Mouse (Mus musculus) midbrain, embryonic 11.5 days (tissue): ENCODE measurements at regions not wholly inside any gene's neighbourhood (a gene's known extent, or its start where the extent isn't known, plus 50 kb on each side); places are given as distances from the start of the nearest gene placed in this dataset.

Source experiments
- ATAC-seq: fragments of 200-750 bp; cut with Nextera tagmentation; 2 replicates; pipeline ENCODE4 v1.8.0; 2017; ENCODE audit warnings: moderate TSS enrichment, moderate library complexity; ENCODE audit not compliant: low FRiP score
- DNase-seq: peaks from one replicate; pipeline ENCODE4 v3.0.0; 2015; ENCODE audit warnings: low spot score; ENCODE audit errors: missing footprints
- H3K27ac ChIP-seq: fragments of 300-500 bp; sonication (generic); 2 replicates; pipeline ENCODE4 v1.5.1; 2014; ENCODE audit warnings: low read depth, low read length
- H3K27me3 ChIP-seq: fragments of 300-500 bp; sonication (generic); 2 replicates; pipeline ENCODE4 v1.6.1; 2014; ENCODE audit warnings: mild to moderate bottlenecking, low read length, moderate library complexity, mixed read lengths; ENCODE audit not compliant: control insufficient read depth, insufficient read depth
- H3K36me3 ChIP-seq: fragments of 300-500 bp; sonication (generic); 2 replicates; pipeline ENCODE4 v1.6.1; 2014; ENCODE audit warnings: mild to moderate bottlenecking, low read length, moderate library complexity, mixed read lengths; ENCODE audit not compliant: control insufficient read depth, insufficient read depth
- H3K4me1 ChIP-seq: fragments of 300-500 bp; sonication (generic); 2 replicates; pipeline ENCODE4 v1.6.1; 2014; ENCODE audit warnings: low read length; ENCODE audit not compliant: control insufficient read depth, insufficient read depth
- H3K4me2 ChIP-seq: fragments of 300-500 bp; sonication (generic); 2 replicates; pipeline ENCODE4 v1.6.1; 2014; ENCODE audit warnings: mild to moderate bottlenecking, moderate library complexity
- H3K4me3 ChIP-seq: fragments of 300-500 bp; sonication (generic); 2 replicates; pipeline ENCODE4 v1.5.1; 2014; ENCODE audit warnings: low read depth, low read length
- H3K9ac ChIP-seq: fragments of 300-500 bp; sonication (generic); 2 replicates; pipeline ENCODE4 v1.6.1; 2014; ENCODE audit warnings: low read length
- H3K9me3 ChIP-seq: fragments of 300-500 bp; sonication (generic); 2 replicates; pipeline ENCODE4 v1.6.1; 2016; ENCODE audit warnings: low read length; ENCODE audit not compliant: control insufficient read depth
- WGBS: fragments of 180-500 bp; shearing (Covaris S2); extraction: QIAGEN DNeasy Blood & Tissue Kit; methylation state at CpG from one replicate; pipeline ENCODE4 v1.1.7; 2014; 5-methylcytosine and 5-hydroxymethylcytosine counted together

DNA sequence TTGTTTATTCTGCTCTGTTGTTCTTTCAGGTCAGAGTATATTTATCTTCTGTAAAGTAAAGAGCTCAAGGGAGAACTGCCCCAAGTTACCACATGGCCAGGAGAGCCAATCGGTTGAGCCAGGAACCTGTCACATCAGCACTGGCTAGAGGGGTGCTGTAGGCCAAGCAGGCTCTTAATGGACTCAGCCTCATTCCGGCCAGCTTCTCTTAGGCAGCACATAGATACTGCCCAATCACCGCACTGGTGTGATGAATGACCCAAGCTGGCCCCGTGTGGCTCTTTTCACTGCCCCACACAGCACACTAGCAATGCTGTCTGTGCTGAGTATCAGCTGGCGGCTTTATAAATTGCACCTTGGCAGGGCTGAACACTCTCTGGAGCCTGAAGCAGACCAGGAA, 295.8 kb upstream of the Camk1g start:
- H3K4me3 ChIP-seq, result no peak overlapping the region
- no peaks in the 10 kb centered on the region; the same call in 1 of the 2 replicates for H3K9me3 ChIP-seq
- no peaks in the 10 kb centered on the region for H3K27me3 ChIP-seq
- H3K4me2 ChIP-seq, result no peak overlapping the region
- no peaks in the 10 kb centered on the region for H3K36me3 ChIP-seq
- peak; percentile 45; the same call in 1 of the 2 replicates for ATAC-seq
- peaks cover 13% of the 10 kb centered on the region for H3K4me1 ChIP-seq
- WGBS, result 53% methylated on average over 5 of the region's 5 CpGs
- no peak overlapping the region for H3K9ac ChIP-seq
- no peak overlapping the region for H3K27ac ChIP-seq
- no peak for DNase-seq

DNA sequence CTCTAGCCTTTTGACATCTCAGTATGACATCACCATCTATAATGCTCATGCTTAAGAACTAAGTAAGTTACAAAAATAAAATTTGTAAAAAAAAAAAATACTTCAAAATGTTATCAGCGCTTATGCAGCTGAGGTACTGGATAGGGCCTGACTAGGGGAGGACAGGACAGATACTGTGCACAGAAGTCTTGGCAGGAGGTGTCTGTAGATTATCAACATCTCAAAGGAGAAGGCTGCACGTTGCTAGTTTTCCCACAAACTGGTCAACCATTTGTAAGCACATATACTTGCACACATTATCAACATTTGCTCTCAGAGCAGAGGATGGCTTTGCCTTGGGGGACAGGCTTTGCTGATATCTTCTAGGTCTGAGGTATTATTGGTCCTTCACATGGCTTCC, 294.5 kb upstream of the Camk1g start:
- H3K36me3 ChIP-seq, result no peaks in the 10 kb centered on the region
- no peaks in the 10 kb centered on the region for H3K27me3 ChIP-seq
- WGBS, result 91% methylated on average over 2 of the region's 2 CpGs
- H3K4me3 ChIP-seq, result no peak overlapping the region
- no peak for ATAC-seq
- no peak for DNase-seq
- no peak overlapping the region for H3K4me2 ChIP-seq
- H3K9me3 ChIP-seq, result no peaks in the 10 kb centered on the region; the same call in 1 of the 2 replicates
- peaks cover 13% of the 10 kb centered on the region for H3K4me1 ChIP-seq
- H3K9ac ChIP-seq, result no peak overlapping the region
- H3K27ac ChIP-seq, result no peak overlapping the region

DNA sequence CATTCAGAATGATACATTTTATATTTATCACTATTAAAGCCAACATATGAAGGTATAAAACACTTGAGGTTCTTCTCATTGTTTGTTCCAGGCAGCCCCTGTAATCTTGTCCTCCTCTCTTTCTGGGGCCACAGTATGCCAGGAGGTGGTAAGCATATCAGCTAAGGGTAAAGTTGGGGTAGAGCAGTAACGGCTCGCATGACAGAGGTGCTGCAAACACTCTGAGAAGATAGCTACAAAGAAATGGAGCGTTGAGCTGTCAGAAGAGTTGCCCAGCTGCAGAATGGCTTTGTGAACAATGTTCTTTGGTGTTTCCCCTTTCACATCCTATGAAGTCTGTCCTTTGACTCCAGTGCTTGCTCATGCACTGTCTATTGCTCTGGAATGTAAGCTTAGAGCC, 293.5 kb upstream of the Camk1g start:
- H3K9me3 ChIP-seq, result no peaks in the 10 kb centered on the region
- H3K4me3 ChIP-seq, result no peak overlapping the region
- WGBS, result 90% methylated on average over 3 of the region's 3 CpGs
- H3K27ac ChIP-seq, result no peak overlapping the region
- ATAC-seq (no peak), DNase-seq (no peak)
- no peaks in the 10 kb centered on the region for H3K27me3 ChIP-seq
- no peak overlapping the region for H3K4me2 ChIP-seq
- no peaks in the 10 kb centered on the region for H3K36me3 ChIP-seq
- no peak overlapping the region for H3K9ac ChIP-seq
- H3K4me1 ChIP-seq, result peaks cover 13% of the 10 kb centered on the region

DNA sequence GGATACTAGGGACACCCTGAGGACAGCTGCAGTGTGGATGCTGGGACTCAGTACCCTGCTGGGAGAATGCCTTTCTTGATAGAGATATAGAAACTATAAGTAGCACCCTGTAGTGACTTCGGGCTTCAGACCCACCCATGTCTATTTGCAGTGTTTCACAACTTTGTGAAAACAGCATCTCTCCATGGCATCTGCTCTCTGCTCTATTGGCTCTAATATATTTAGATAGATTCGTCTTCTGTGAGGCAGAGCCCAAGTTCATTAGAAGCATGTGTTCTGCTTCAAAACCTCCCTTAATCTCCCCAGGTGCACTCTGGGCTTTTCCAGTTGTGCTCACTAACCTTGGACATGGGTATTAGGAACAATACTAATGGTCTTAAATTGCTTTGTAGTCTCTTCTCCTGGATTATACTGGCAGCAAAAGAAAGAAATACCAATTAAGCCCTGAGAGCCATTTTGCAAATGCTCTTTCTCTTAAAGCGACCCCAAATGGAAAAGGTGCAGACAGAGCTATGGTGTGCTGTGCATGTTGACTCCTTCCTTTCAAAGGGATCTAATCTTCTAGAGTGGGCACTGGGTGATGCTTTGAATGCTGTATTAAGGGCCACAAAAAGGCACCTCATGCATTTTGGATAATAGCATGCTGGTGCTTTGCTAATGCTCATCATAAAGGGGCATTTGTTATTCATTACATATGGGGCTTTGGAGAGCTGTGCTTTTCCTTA, 292.2 kb upstream of the Camk1g start:
- no peak overlapping the region for H3K4me3 ChIP-seq
- no peak overlapping the region for H3K9ac ChIP-seq
- no peak overlapping the region for H3K4me2 ChIP-seq
- peaks cover 13% of the 10 kb centered on the region for H3K4me1 ChIP-seq
- H3K9me3 ChIP-seq, result no peaks in the 10 kb centered on the region
- peak; percentile 51; the same call in 1 of the 2 replicates for ATAC-seq
- H3K27ac ChIP-seq, result no peak overlapping the region; the same call in 1 of the 2 replicates
- no peaks in the 10 kb centered on the region for H3K27me3 ChIP-seq
- H3K36me3 ChIP-seq, result no peaks in the 10 kb centered on the region
- 43% methylated on average over 3 of the region's 3 CpGs for WGBS
- DNase-seq, result peak; percentile 79

DNA sequence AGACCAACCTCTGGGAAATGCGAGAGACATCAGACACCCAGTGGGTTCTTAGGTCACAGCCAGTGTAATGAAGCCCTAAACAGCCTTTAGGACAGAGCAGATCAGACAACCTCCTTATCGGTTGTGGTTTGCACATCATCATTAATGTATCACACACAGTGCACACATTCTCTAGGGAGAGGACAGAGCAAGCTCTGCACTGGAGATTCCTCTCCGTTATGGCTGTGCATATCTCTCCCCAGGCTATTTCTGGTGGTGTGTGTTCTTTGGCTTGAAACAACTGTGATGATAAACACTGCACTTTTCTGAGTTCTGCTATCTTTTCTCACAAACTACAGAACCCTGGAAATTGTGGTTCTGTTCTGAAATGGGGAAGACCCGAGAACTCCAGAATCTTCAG, 291.3 kb upstream of the Camk1g start:
- ATAC-seq, result no peak
- Histone ChIP-seq H3K4me1 (peaks cover 13% of the 10 kb centered on the region), H3K4me2 (no peak overlapping the region), H3K9me3 (no peaks in the 10 kb centered on the region), H3K27ac (no peak overlapping the region), H3K36me3 (no peaks in the 10 kb centered on the region), H3K4me3 (no peak overlapping the region), H3K9ac (no peak overlapping the region), H3K27me3 (no peaks in the 10 kb centered on the region)
- WGBS, result 87% methylated on average over 4 of the region's 4 CpGs
- DNase-seq, result peak; percentile 33

DNA sequence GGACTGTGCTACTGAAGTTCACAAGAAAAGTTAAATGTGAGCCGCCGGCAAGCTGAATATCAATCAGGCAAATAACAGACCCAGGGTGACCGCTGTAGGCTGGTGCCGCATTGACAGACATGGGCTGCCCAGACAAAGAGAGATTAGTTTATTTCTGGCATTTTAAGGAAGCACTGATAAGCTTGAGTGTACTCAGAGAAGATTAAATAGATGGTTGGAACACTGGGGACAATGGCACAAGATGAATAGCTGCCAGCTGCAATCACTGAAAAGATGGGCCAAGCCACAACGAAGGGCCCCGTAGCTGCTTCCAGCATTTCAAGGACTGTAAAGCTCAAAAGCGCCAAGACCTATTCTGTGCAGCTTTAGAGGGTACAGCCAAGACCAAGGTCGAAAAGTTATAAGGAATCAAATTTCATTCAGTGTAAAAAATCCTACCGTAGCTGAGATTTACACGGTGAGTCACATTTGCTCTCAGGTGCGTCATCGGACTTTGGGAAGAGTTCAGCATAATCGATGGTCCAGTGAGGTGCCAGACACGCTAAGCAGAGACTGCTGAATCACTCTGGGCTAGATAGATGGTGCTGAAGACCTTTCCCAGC, 285.1 kb upstream of the Camk1g start:
- Histone ChIP-seq H3K9ac (no peak overlapping the region), H3K4me1 (peaks cover 4% of the 10 kb centered on the region), H3K4me2 (no peak overlapping the region), H3K27me3 (no peaks in the 10 kb centered on the region), H3K27ac (no peak overlapping the region), H3K36me3 (no peaks in the 10 kb centered on the region), H3K4me3 (no peak overlapping the region), H3K9me3 (no peaks in the 10 kb centered on the region)
- ATAC-seq (peak; percentile 76), DNase-seq (peak; percentile 86)
- 61% methylated on average over 14 of the region's 14 CpGs for WGBS

GRCm38 (mm10) chr1:193650275-193650674, 280.2 kb upstream of the Camk1g start:
- Histone ChIP-seq H3K36me3 (no peaks in the 10 kb centered on the region), H3K4me3 (no peak overlapping the region), H3K4me1 (peaks cover 4% of the 10 kb centered on the region), H3K9me3 (no peaks in the 10 kb centered on the region), H3K27me3 (no peaks in the 10 kb centered on the region), H3K4me2 (no peak overlapping the region), H3K27ac (no peak overlapping the region), H3K9ac (no peak overlapping the region)
- peak; percentile 53 for DNase-seq
- ATAC-seq, result no peak

- Histone ChIP-seq H3K9me3 (no peaks in the 10 kb centered on the region), H3K4me1 (no peaks in the 10 kb centered on the region; the same call in 1 of the 2 replicates), H3K4me2 (no peak overlapping the region), H3K27me3 (no peaks in the 10 kb centered on the region), H3K27ac (no peak overlapping the region), H3K4me3 (no peak overlapping the region), H3K36me3 (no peaks in the 10 kb centered on the region), H3K9ac (no peak overlapping the region)
- DNase-seq (peak; percentile 57), ATAC-seq (no peak)
- WGBS, result 90% methylated on average over 1 of the region's 1 CpGs
Observed at GRCm38 (mm10) chr1:193649400-193649799, 279.3 kb upstream of the Camk1g start.

DNA sequence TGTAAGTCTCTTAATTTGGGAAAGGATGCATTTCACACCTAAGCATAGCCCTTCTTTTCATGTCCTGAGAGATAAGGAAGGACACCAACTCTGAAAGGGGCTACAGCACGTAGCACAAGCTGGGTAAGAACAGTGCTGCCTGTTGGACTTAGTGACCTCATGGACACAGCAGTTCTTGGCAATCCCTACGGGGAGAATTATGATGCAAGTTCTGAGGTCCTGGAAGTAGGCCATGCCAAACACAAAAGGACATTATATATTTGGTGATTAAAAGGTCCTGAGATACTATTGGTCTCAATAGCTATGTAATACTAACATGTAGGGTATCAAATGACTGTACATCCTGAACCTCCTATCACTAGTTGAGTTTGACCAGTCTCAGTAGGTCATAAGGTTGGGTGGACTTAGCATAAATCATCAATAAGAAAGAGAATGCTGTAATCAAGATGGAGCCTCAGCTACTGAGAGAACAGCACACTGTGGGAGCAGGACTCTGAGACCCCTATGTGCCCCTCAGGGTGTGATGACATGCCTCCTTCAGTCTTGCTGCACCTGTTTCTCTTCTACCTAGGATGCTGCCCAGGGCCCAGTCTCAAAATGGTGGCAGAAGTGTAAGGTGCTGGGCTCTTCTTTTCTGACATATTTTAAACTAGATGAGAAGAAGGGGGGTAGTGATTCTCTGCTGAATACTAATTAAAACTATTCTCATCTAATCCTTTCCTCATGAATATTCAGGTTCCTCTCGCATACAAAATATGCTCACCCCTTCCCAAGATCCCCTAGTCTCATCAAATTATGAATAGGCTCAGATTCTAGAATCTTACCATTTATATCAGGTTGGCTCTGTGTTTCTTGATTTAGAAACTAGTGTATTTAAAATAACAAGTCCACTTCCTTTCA, 277.5 kb upstream of the Camk1g start:
- Histone ChIP-seq H3K4me3 (no peak overlapping the region), H3K4me2 (no peak overlapping the region), H3K4me1 (no peaks in the 10 kb centered on the region; the same call in 1 of the 2 replicates), H3K9me3 (no peaks in the 10 kb centered on the region), H3K36me3 (no peaks in the 10 kb centered on the region), H3K27me3 (no peaks in the 10 kb centered on the region), H3K27ac (no peak overlapping the region), H3K9ac (no peak overlapping the region)
- ATAC-seq, result no peak
- WGBS, result 78% methylated on average over 3 of the region's 3 CpGs
- DNase-seq, result no peak
